ENCODE assay signal across 8 mouse cellular contexts in genomic region chr2:145903061-145903901, GRCm38 (mm10). TPM values are rescaled to one million over a fixed set of nuclear protein-coding genes. Genes with fewer than 3 reads are reported as not detected.
A peak's percentile ranks its signal among the peaks of the same experiment; 100 is the strongest.
DNase-seq lines count a peak whose midpoint lies in the region; ATAC-seq lines count a peak whose summit lies in the region.

No protein-coding gene starts in this region.

- DNase-seq in 3134 (ENCODE audit: extremely low read depth, insufficient read length, low spot score) = peak; percentile 88
- DNase-seq in adrenal gland, postnatal 25 days = peak; percentile 89
- peak; percentile 94 for DNase-seq in embryonic facial prominence, embryonic 11.5 days (ENCODE audit: low spot score)
- peak; percentile 99 for DNase-seq in heart, adult 11 months
- peak; percentile 88 for DNase-seq in kidney, adult 11 months
- peak; percentile 94 for DNase-seq in limb, embryonic 10.5 days (ENCODE audit: low spot score)
- DNase-seq in skeletal muscle tissue, adult 2 months (ENCODE audit: low read depth, low spot score) = peak; percentile 80

- no peaks in the 10 kb centered on the region; the same call in 1 of the 2 replicates for H3K4me1 ChIP-seq in embryonic facial prominence, embryonic 11.5 days (ENCODE audit: control insufficient read depth, insufficient read depth, low read length)
- peaks cover 20% of the 10 kb centered on the region for H3K4me1 ChIP-seq in limb, embryonic 10.5 days
- peaks cover 13% of the 10 kb centered on the region for H3K4me1 ChIP-seq in midbrain, embryonic 12.5 days

- peak; percentile 94 for ATAC-seq in embryonic facial prominence, embryonic 11.5 days (replicated peaks; ENCODE audit: insufficient number of reproducible peaks, low FRiP score, low TSS enrichment, low read depth)
- peak; percentile 98 for ATAC-seq in midbrain, embryonic 12.5 days (ENCODE audit: low FRiP score, low read depth)

- no peaks in the 10 kb centered on the region; the same call in 1 of the 2 replicates for H3K36me3 ChIP-seq in embryonic facial prominence, embryonic 11.5 days (replicated peaks; ENCODE audit: control insufficient read depth, insufficient read depth, low read depth, low read length)
- peaks cover 21% of the 10 kb centered on the region for H3K36me3 ChIP-seq in limb, embryonic 10.5 days
- H3K36me3 ChIP-seq in midbrain, embryonic 12.5 days = 0 out of 2 replicates have a peak, but pooled peaks cover 9% of the 10 kb centered on the region

- no peaks in the 10 kb centered on the region for H3K9me3 ChIP-seq in embryonic facial prominence, embryonic 11.5 days (replicated peaks; ENCODE audit: control insufficient read depth, low read length)
- no peaks in the 10 kb centered on the region for H3K9me3 ChIP-seq in limb, embryonic 10.5 days (replicated peaks)
- no peaks in the 10 kb centered on the region for H3K9me3 ChIP-seq in midbrain, embryonic 12.5 days

- H3K4me3 ChIP-seq in embryonic facial prominence, embryonic 11.5 days (ENCODE audit: low read depth, low read length) = peak overlapping the region; percentile 96
- H3K4me3 ChIP-seq in limb, embryonic 10.5 days = peak overlapping the region; percentile 97
- H3K4me3 ChIP-seq in midbrain, embryonic 12.5 days = peak overlapping the region; percentile 78

- H3K9ac ChIP-seq in embryonic facial prominence, embryonic 11.5 days (replicated peaks; ENCODE audit: low read length) = peak overlapping the region; percentile 94
- H3K9ac ChIP-seq in midbrain, embryonic 12.5 days (replicated peaks) = peak overlapping the region; percentile 84

- H3K27ac ChIP-seq in embryonic facial prominence, embryonic 11.5 days (replicated peaks; ENCODE audit: low read depth, low read length) = peak overlapping the region; percentile 59; the same call in 1 of the 2 replicates
- peak overlapping the region; percentile 97 for H3K27ac ChIP-seq in limb, embryonic 10.5 days
- peak overlapping the region; percentile 67 for H3K27ac ChIP-seq in midbrain, embryonic 12.5 days (replicated peaks)

- peak overlapping the region; percentile 66 for H3K4me2 ChIP-seq in embryonic facial prominence, embryonic 11.5 days (ENCODE audit: low read depth, low read length)
- peak overlapping the region; percentile 64 for H3K4me2 ChIP-seq in midbrain, embryonic 12.5 days (replicated peaks)

- H3K27me3 ChIP-seq in embryonic facial prominence, embryonic 11.5 days (ENCODE audit: control insufficient read depth, insufficient read depth, low read length) = no peaks in the 10 kb centered on the region
- no peaks in the 10 kb centered on the region for H3K27me3 ChIP-seq in limb, embryonic 10.5 days (ENCODE audit: low read depth, poor library complexity, severe bottlenecking)
- no peaks in the 10 kb centered on the region for H3K27me3 ChIP-seq in midbrain, embryonic 12.5 days

- WGBS in embryonic facial prominence, embryonic 11.5 days = under 1% methylated on average over 66 of the region's 68 CpGs
- under 1% methylated on average over 68 of the region's 68 CpGs for WGBS in limb, embryonic 10.5 days
- under 1% methylated on average over 68 of the region's 68 CpGs for WGBS in midbrain, embryonic 12.5 days

RNA-seq across cellular contexts. Expression of gene Naa20, which starts 1.4 kb away (rescaled TPM):
- 48.6 and 57.5 TPM in 2 replicates for total RNA-seq in adrenal gland, postnatal 25 days (2021)
- polyA plus RNA-seq in embryonic facial prominence, embryonic 11.5 days (2014; fragmentation: Nextera tagmentation; extraction: Ambion mirVana) = 178 and 190 TPM in 2 replicates
- polyA plus RNA-seq in limb, embryonic 10.5 days (2016; fragmentation: Nextera tagmentation; extraction: Ambion mirVana) = 152 and 153 TPM in 2 replicates
- 117 and 119 TPM in 2 replicates for polyA plus RNA-seq in midbrain, embryonic 12.5 days (2016; fragmentation: Nextera tagmentation; extraction: Ambion mirVana)

RNA-seq across cellular contexts. Expression of gene Cfap61, which starts 31.3 kb away (rescaled TPM):
- 22.5 and 31.1 TPM in 2 replicates for total RNA-seq in adrenal gland, postnatal 25 days (2021)
- 0.38 and 1.3 TPM in 2 replicates for polyA plus RNA-seq in embryonic facial prominence, embryonic 11.5 days (2014; fragmentation: Nextera tagmentation; extraction: Ambion mirVana)
- 0.28 and 0.88 TPM in 2 replicates for polyA plus RNA-seq in limb, embryonic 10.5 days (2016; fragmentation: Nextera tagmentation; extraction: Ambion mirVana)
- polyA plus RNA-seq in midbrain, embryonic 12.5 days (2016; fragmentation: Nextera tagmentation; extraction: Ambion mirVana) = 1.9 and 2.3 TPM in 2 replicates

RNA-seq across cellular contexts. Expression of gene Crnkl1, which starts 31.5 kb away (rescaled TPM):
- total RNA-seq in adrenal gland, postnatal 25 days (2021) = 27.1 and 28.9 TPM in 2 replicates
- 49.2 and 50.6 TPM in 2 replicates for polyA plus RNA-seq in embryonic facial prominence, embryonic 11.5 days (2014; fragmentation: Nextera tagmentation; extraction: Ambion mirVana)
- polyA plus RNA-seq in limb, embryonic 10.5 days (2016; fragmentation: Nextera tagmentation; extraction: Ambion mirVana) = 33.6 and 38.9 TPM in 2 replicates
- 40.9 and 41.0 TPM in 2 replicates for polyA plus RNA-seq in midbrain, embryonic 12.5 days (2016; fragmentation: Nextera tagmentation; extraction: Ambion mirVana)

Comparison
In these comparisons a context has a peak if more than half of its experiments do, and no peak if none do; other contexts are left out.
1. Peak in every context shown above with its lines: DNase-seq, ATAC-seq, H3K4me3 ChIP-seq and H3K27ac ChIP-seq.